In genomic region chr9:26692641-26693040, GRCm38 (mm10) we compare ENCODE assay signal across 32 mouse cellular contexts. TPM values are rescaled to one million over a fixed set of nuclear protein-coding genes. Genes with fewer than 3 reads are reported as not detected.
A peak's percentile ranks its signal among the peaks of the same experiment; 100 is the strongest.
DNase-seq lines count a peak whose midpoint lies in the region; ATAC-seq and TF ChIP-seq lines count a peak whose summit lies in the region.
"Had no signal": no experiment of that assay in that cellular context is flagged by ENCODE, and none has a peak within 500 bp of the region (broad histone marks: within the 10 kb centered on the region; RNA-seq: fewer than 3 reads in every experiment).

No protein-coding gene starts in this region.

- intact Hi-C loops in heart, postnatal 25 days (cut with DNase I) = no loop called here

- no peak overlapping the region for H3K9ac ChIP-seq in embryonic facial prominence, embryonic 14.5 days (ENCODE audit: low read depth, low read length)
- no peak overlapping the region for H3K9ac ChIP-seq in limb, embryonic 14.5 days (ENCODE audit: low read depth, low read length, severe bottlenecking)
- H3K9ac ChIP-seq: embryonic facial prominence, embryonic 15.5 days; forebrain, postnatal 0 days; heart, embryonic 13.5 days; hindbrain, embryonic 12.5 days; hindbrain, embryonic 15.5 days had no signal

- no peaks in the 10 kb centered on the region for H3K27me3 ChIP-seq in embryonic facial prominence, embryonic 14.5 days (replicated peaks; ENCODE audit: control insufficient read depth, insufficient read depth, low read length)
- no peaks in the 10 kb centered on the region for H3K27me3 ChIP-seq in embryonic facial prominence, embryonic 10.5 days (replicated peaks; ENCODE audit: low read depth, poor library complexity, severe bottlenecking)
- H3K27me3 ChIP-seq in limb, embryonic 14.5 days (ENCODE audit: control insufficient read depth, insufficient read depth, low read length) = no peaks in the 10 kb centered on the region
- no peaks in the 10 kb centered on the region for H3K27me3 ChIP-seq in limb, embryonic 10.5 days (ENCODE audit: low read depth, poor library complexity, severe bottlenecking)
- H3K27me3 ChIP-seq: CH12.LX; embryonic facial prominence, embryonic 15.5 days; heart, embryonic 13.5 days; hindbrain, embryonic 12.5 days; hindbrain, embryonic 15.5 days; Patski had no signal

- H3K9me3 ChIP-seq in embryonic facial prominence, embryonic 14.5 days (ENCODE audit: control insufficient read depth, low read length) = no peaks in the 10 kb centered on the region
- no peaks in the 10 kb centered on the region for H3K9me3 ChIP-seq in embryonic facial prominence, embryonic 10.5 days
- no peaks in the 10 kb centered on the region for H3K9me3 ChIP-seq in limb, embryonic 14.5 days (ENCODE audit: control insufficient read depth, low read length)
- H3K9me3 ChIP-seq in limb, embryonic 10.5 days (replicated peaks) = no peaks in the 10 kb centered on the region
- H3K9me3 ChIP-seq: embryonic facial prominence, embryonic 15.5 days; G1E; heart, embryonic 10.5 days; heart, embryonic 13.5 days; hindbrain, embryonic 12.5 days; hindbrain, embryonic 15.5 days had no signal

- TF ChIP-seq CTCF in brain, embryonic 14.5 days (IDR thresholded peaks at IDR 0.05; ENCODE audit: borderline replicate concordance, extremely low read depth, insufficient read depth, insufficient read length) = no peak

- no peak overlapping the region for H3K4me3 ChIP-seq in embryonic facial prominence, embryonic 14.5 days (ENCODE audit: low read depth, low read length)
- no peak overlapping the region for H3K4me3 ChIP-seq in embryonic facial prominence, embryonic 10.5 days
- H3K4me3 ChIP-seq in limb, embryonic 14.5 days (replicated peaks; ENCODE audit: low read length) = no peak overlapping the region
- no peak overlapping the region for H3K4me3 ChIP-seq in limb, embryonic 10.5 days
- H3K4me3 ChIP-seq: embryonic facial prominence, embryonic 15.5 days; heart, adult 2 months; heart, embryonic 10.5 days; heart, embryonic 13.5 days; hindbrain, embryonic 12.5 days; hindbrain, embryonic 15.5 days had no signal

- 0 out of 2 replicates have a peak, but pooled peaks have one; percentile 41 for ATAC-seq in embryonic facial prominence, embryonic 14.5 days (ENCODE audit: low read depth)
- peak; percentile 37; the same call in 1 of the 2 replicates for ATAC-seq in limb, embryonic 14.5 days (ENCODE audit: low FRiP score, low read depth)
- ATAC-seq: forebrain, embryonic 14.5 days; forebrain, postnatal 0 days; intestine, postnatal 0 days; Patski had no signal

- TF ChIP-seq POLR2A in limb, embryonic 14.5 days (IDR thresholded peaks at IDR 0.05; ENCODE audit: borderline replicate concordance, extremely low read depth, insufficient read depth, insufficient read length) = no peak
- no peak for TF ChIP-seq POLR2A in brain, embryonic 14.5 days (IDR thresholded peaks at IDR 0.05; ENCODE audit: borderline replicate concordance, extremely low read depth, insufficient read depth, insufficient read length, poor library complexity, severe bottlenecking)

- 66% methylated on average over 4 of the region's 4 CpGs for WGBS in embryonic facial prominence, embryonic 14.5 days
- 83% methylated on average over 4 of the region's 4 CpGs for WGBS in embryonic facial prominence, embryonic 10.5 days
- WGBS in limb, embryonic 14.5 days = 82% methylated on average over 4 of the region's 4 CpGs
- WGBS in limb, embryonic 10.5 days = 88% methylated on average over 4 of the region's 4 CpGs

- no peaks in the 10 kb centered on the region for H3K36me3 ChIP-seq in embryonic facial prominence, embryonic 14.5 days (ENCODE audit: control insufficient read depth, insufficient read depth, low read length)
- no peaks in the 10 kb centered on the region for H3K36me3 ChIP-seq in embryonic facial prominence, embryonic 10.5 days (replicated peaks)
- H3K36me3 ChIP-seq in limb, embryonic 14.5 days (ENCODE audit: control insufficient read depth, insufficient read depth, low read length) = no peaks in the 10 kb centered on the region
- H3K36me3 ChIP-seq in limb, embryonic 10.5 days = no peaks in the 10 kb centered on the region
- H3K36me3 ChIP-seq: embryonic facial prominence, embryonic 15.5 days; G1E; heart, embryonic 10.5 days; heart, embryonic 13.5 days; hindbrain, embryonic 12.5 days; hindbrain, embryonic 15.5 days had no signal

- H3K27ac ChIP-seq in embryonic facial prominence, embryonic 14.5 days (replicated peaks; ENCODE audit: low read depth, low read length) = no peak overlapping the region
- H3K27ac ChIP-seq in embryonic facial prominence, embryonic 10.5 days (replicated peaks) = no peak overlapping the region
- H3K27ac ChIP-seq in limb, embryonic 14.5 days (replicated peaks; ENCODE audit: low read depth, low read length) = no peak overlapping the region
- H3K27ac ChIP-seq in limb, embryonic 10.5 days = no peak overlapping the region
- H3K27ac ChIP-seq: embryonic facial prominence, embryonic 15.5 days; heart, adult 2 months; heart, embryonic 10.5 days; heart, embryonic 13.5 days; hindbrain, embryonic 12.5 days; hindbrain, embryonic 15.5 days had no signal

- no peak overlapping the region for H3K4me2 ChIP-seq in embryonic facial prominence, embryonic 14.5 days (ENCODE audit: low read depth, low read length)
- no peak overlapping the region for H3K4me2 ChIP-seq in limb, embryonic 14.5 days (replicated peaks; ENCODE audit: low read depth, low read length, severe bottlenecking)
- H3K4me2 ChIP-seq: embryonic facial prominence, embryonic 15.5 days; heart, embryonic 13.5 days; hindbrain, embryonic 12.5 days; hindbrain, embryonic 15.5 days had no signal

- peak; percentile 49 for DNase-seq in embryonic facial prominence, embryonic 14.5 days (ENCODE audit: low spot score)
- no peak for DNase-seq in embryonic facial prominence, embryonic 10.5 days (ENCODE audit: low spot score)
- DNase-seq in heart, adult 11 months = peak; percentile 42
- DNase-seq in heart, postnatal 25 days (ENCODE audit: low spot score) = no peak
- peak; percentile 13 for DNase-seq in limb, embryonic 14.5 days (ENCODE audit: low spot score)
- DNase-seq in limb, embryonic 10.5 days (ENCODE audit: low spot score) = no peak
- peak; percentile 19 for DNase-seq in brain, embryonic 14.5 days (ENCODE audit: low read depth)
- DNase-seq in thymus, postnatal 0 days (ENCODE audit: low spot score) = no peak
- DNase-seq: adrenal gland, postnatal 10 days; adrenal gland, postnatal 36 days; B cell, adult 2 months; cerebellum, adult 18-20 months; cerebellum, adult 9-11 months; cerebellum, postnatal 25 days; forebrain, postnatal 0 days; gastrocnemius, postnatal 10 days; heart, adult 2 months; heart, postnatal 14 days had no signal

- no peaks in the 10 kb centered on the region for H3K4me1 ChIP-seq in embryonic facial prominence, embryonic 14.5 days (ENCODE audit: control insufficient read depth, insufficient read depth, low read length)
- no peaks in the 10 kb centered on the region for H3K4me1 ChIP-seq in embryonic facial prominence, embryonic 10.5 days
- H3K4me1 ChIP-seq in limb, embryonic 14.5 days (ENCODE audit: control insufficient read depth, insufficient read depth, low read length) = no peaks in the 10 kb centered on the region
- no peaks in the 10 kb centered on the region for H3K4me1 ChIP-seq in limb, embryonic 10.5 days
- H3K4me1 ChIP-seq: embryonic facial prominence, embryonic 15.5 days; heart, embryonic 10.5 days; heart, embryonic 13.5 days; hindbrain, embryonic 15.5 days had no signal

RNA-seq across cellular contexts. Expression of gene B3gat1, which starts 40.9 kb away (rescaled TPM):
- polyA plus RNA-seq in embryonic facial prominence, embryonic 14.5 days (2014; fragmentation: Nextera tagmentation; extraction: Ambion mirVana) = 1.4 and 1.8 TPM in 2 replicates
- 0.61 and 0.69 TPM in 2 replicates for polyA plus RNA-seq in embryonic facial prominence, embryonic 10.5 days (2016; fragmentation: Nextera tagmentation; extraction: Ambion mirVana)
- total RNA-seq in heart, postnatal 25 days (2021) = not detected
- 2.4 and 3.0 TPM in 2 replicates for polyA plus RNA-seq in limb, embryonic 14.5 days (2012; rRNA removed)
- polyA plus RNA-seq in limb, embryonic 14.5 days (2014; fragmentation: Nextera tagmentation; extraction: Ambion mirVana) = 0.23 and 0.28 TPM in 2 replicates
- polyA plus RNA-seq in limb, embryonic 10.5 days (2016; fragmentation: Nextera tagmentation; extraction: Ambion mirVana) = 0.05 and 0.21 TPM in 2 replicates
- polyA plus RNA-seq in brain, embryonic 14.5 days (2012; rRNA removed) = 226 and 262 TPM in 2 replicates
- polyA plus RNA-seq in thymus, postnatal 0 days (2015; fragmentation: Nextera tagmentation; extraction: Ambion mirVana) = not detected in 2 replicates
- total RNA-seq: CH12.LX; common myeloid progenitor, adult 5-6 weeks; heart, adult 2 months; heart, postnatal 14 days; hematopoietic stem cell, adult 5-6 weeks had no signal
- polyA plus RNA-seq: G1E; gonadal fat pad, adult 2 months; heart, adult 2 months; heart, embryonic 10.5 days; heart, embryonic 16.5 days; Patski had no signal

Comparison
In these comparisons a context has a peak if more than half of its experiments do, and no peak if none do; other contexts are left out.
1. DNase-seq: peak in embryonic facial prominence, embryonic 14.5 days (single experiment), heart, adult 11 months (single experiment), limb, embryonic 14.5 days (single experiment) and brain, embryonic 14.5 days (single experiment); none in embryonic facial prominence, embryonic 10.5 days (single experiment), heart, postnatal 25 days (single experiment), limb, embryonic 10.5 days (single experiment) and thymus, postnatal 0 days (single experiment).
2. RNA of gene B3gat1, which starts 40.9 kb away (polyA plus RNA-seq): 226 to 262 TPM in brain, embryonic 14.5 days; 0.23 to 3.0 TPM in limb, embryonic 14.5 days, 1.4 to 1.8 TPM in embryonic facial prominence, embryonic 14.5 days, 0.61 to 0.69 TPM in embryonic facial prominence, embryonic 10.5 days, 0.05 to 0.21 TPM in limb, embryonic 10.5 days and not detected in thymus, postnatal 0 days; every median in the first group is over 10 times any median in the second.